Mouse (Mus musculus): ENCODE data around the gene Tmem136. TPM values are rescaled to one million over a fixed set of nuclear protein-coding genes. Genes with fewer than 3 reads are reported as not detected.
A peak's percentile ranks its signal among the peaks of the same experiment; 100 is the strongest.

Tmem136 gene
- polyA plus RNA-seq, 1 experiment from 2014 or later: 11.5 TPM

- Histone ChIP-seq H3K4me3 (ENCODE audit: low read depth, low read length) (peak overlapping the region; percentile 86), H3K27ac (replicated peaks; ENCODE audit: low read depth, low read length) (peak overlapping the region; percentile 90; the same call in 1 of the 2 replicates), H3K27me3 (ENCODE audit: control insufficient read depth, insufficient read depth, low read length) (no peaks in the 10 kb centered on the region), H3K4me2 (ENCODE audit: low read depth, severe bottlenecking) (peak overlapping the region; percentile 80), H3K36me3 (ENCODE audit: control insufficient read depth, insufficient read depth, low read length) (no peaks in the 10 kb centered on the region; the same call in 1 of the 2 replicates), H3K4me1 (ENCODE audit: control insufficient read depth, insufficient read depth, low read length) (peaks cover 8% of the 10 kb centered on the region; the same call in 1 of the 2 replicates), H3K9me3 (ENCODE audit: control insufficient read depth, low read length) (no peaks in the 10 kb centered on the region), H3K9ac (ENCODE audit: low read length) (peak overlapping the region; percentile 97)
- WGBS: 24% methylated on average over 22 of the region's 22 CpGs
- peak; percentile 51; the same call in 1 of the 2 replicates for ATAC-seq (ENCODE audit: insufficient number of reproducible peaks, low FRiP score, low TSS enrichment, low read depth)
- DNase-seq (ENCODE audit: low spot score): no peak
Observed at GRCm38 (mm10) chr9:43106426-43107186, 9.8 kb downstream of the Tmem136 start.

- H3K9ac ChIP-seq (ENCODE audit: low read length): peak overlapping the region; percentile 97
- under 1% methylated on average over 67 of the region's 91 CpGs for WGBS
- H3K36me3 ChIP-seq (ENCODE audit: control insufficient read depth, insufficient read depth, low read length): no peaks in the 10 kb centered on the region; the same call in 1 of the 2 replicates
- peak; percentile 93 for DNase-seq (ENCODE audit: low spot score)
- no peaks in the 10 kb centered on the region for H3K9me3 ChIP-seq (ENCODE audit: control insufficient read depth, low read length)
- no peaks in the 10 kb centered on the region for H3K27me3 ChIP-seq (ENCODE audit: control insufficient read depth, insufficient read depth, low read length)
- peaks cover 8% of the 10 kb centered on the region; the same call in 1 of the 2 replicates for H3K4me1 ChIP-seq (ENCODE audit: control insufficient read depth, insufficient read depth, low read length)
- peak; percentile 80 for ATAC-seq (ENCODE audit: insufficient number of reproducible peaks, low FRiP score, low TSS enrichment, low read depth)
- H3K27ac ChIP-seq (replicated peaks; ENCODE audit: low read depth, low read length): peak overlapping the region; percentile 90
- H3K4me2 ChIP-seq (ENCODE audit: low read depth, severe bottlenecking): peak overlapping the region; percentile 80
- peak overlapping the region; percentile 86 for H3K4me3 ChIP-seq (ENCODE audit: low read depth, low read length)
Observed at GRCm38 (mm10) chr9:43105664-43106361, 10.6 kb downstream of the Tmem136 start.

- Histone ChIP-seq H3K27me3 (ENCODE audit: control insufficient read depth, insufficient read depth, low read length) (no peaks in the 10 kb centered on the region), H3K36me3 (ENCODE audit: control insufficient read depth, insufficient read depth, low read length) (no peaks in the 10 kb centered on the region), H3K4me3 (ENCODE audit: low read depth, low read length) (peak overlapping the region; percentile 86), H3K9ac (ENCODE audit: low read length) (peak overlapping the region; percentile 97), H3K27ac (replicated peaks; ENCODE audit: low read depth, low read length) (peak overlapping the region; percentile 90), H3K9me3 (ENCODE audit: control insufficient read depth, low read length) (no peaks in the 10 kb centered on the region), H3K4me2 (ENCODE audit: low read depth, severe bottlenecking) (peak overlapping the region; percentile 80), H3K4me1 (ENCODE audit: control insufficient read depth, insufficient read depth, low read length) (peaks cover 8% of the 10 kb centered on the region; the same call in 1 of the 2 replicates)
- peak; percentile 58 for DNase-seq (ENCODE audit: low spot score)
- ATAC-seq (ENCODE audit: insufficient number of reproducible peaks, low FRiP score, low TSS enrichment, low read depth): no peak
- under 1% methylated on average over 40 of the region's 40 CpGs for WGBS
Observed at GRCm38 (mm10) chr9:43104873-43105663, 11.3 kb downstream of the Tmem136 start.

GRCm38 (mm10) chr9:43104526-43104872 lies 11.9 kb downstream of the Tmem136 start:
- Histone ChIP-seq H3K9ac (ENCODE audit: low read length) (no peak overlapping the region), H3K4me3 (ENCODE audit: low read depth, low read length) (peak overlapping the region; percentile 86), H3K36me3 (ENCODE audit: control insufficient read depth, insufficient read depth, low read length) (no peaks in the 10 kb centered on the region), H3K4me1 (ENCODE audit: control insufficient read depth, insufficient read depth, low read length) (peaks cover 8% of the 10 kb centered on the region; the same call in 1 of the 2 replicates), H3K27ac (replicated peaks; ENCODE audit: low read depth, low read length) (no peak overlapping the region), H3K27me3 (ENCODE audit: control insufficient read depth, insufficient read depth, low read length) (no peaks in the 10 kb centered on the region), H3K4me2 (ENCODE audit: low read depth, severe bottlenecking) (peak overlapping the region; percentile 80), H3K9me3 (ENCODE audit: control insufficient read depth, low read length) (no peaks in the 10 kb centered on the region)
- 0% methylated on average over 4 of the region's 4 CpGs for WGBS
- ATAC-seq (ENCODE audit: insufficient number of reproducible peaks, low FRiP score, low TSS enrichment, low read depth) (no peak), DNase-seq (ENCODE audit: low spot score) (no peak)

- Histone ChIP-seq H3K9me3 (ENCODE audit: control insufficient read depth, low read length) (no peaks in the 10 kb centered on the region), H3K27me3 (ENCODE audit: control insufficient read depth, insufficient read depth, low read length) (no peaks in the 10 kb centered on the region), H3K4me1 (ENCODE audit: control insufficient read depth, insufficient read depth, low read length) (peaks cover 8% of the 10 kb centered on the region; the same call in 1 of the 2 replicates), H3K4me3 (ENCODE audit: low read depth, low read length) (peak overlapping the region; percentile 86), H3K9ac (ENCODE audit: low read length) (no peak overlapping the region), H3K36me3 (ENCODE audit: control insufficient read depth, insufficient read depth, low read length) (no peaks in the 10 kb centered on the region), H3K4me2 (ENCODE audit: low read depth, severe bottlenecking) (peak overlapping the region; percentile 80), H3K27ac (replicated peaks; ENCODE audit: low read depth, low read length) (no peak overlapping the region)
- DNase-seq (ENCODE audit: low spot score) (no peak), ATAC-seq (ENCODE audit: insufficient number of reproducible peaks, low FRiP score, low TSS enrichment, low read depth) (no peak)
- WGBS: 44% methylated on average over 4 of the region's 4 CpGs
Observed at GRCm38 (mm10) chr9:43103675-43104299, 12.6 kb downstream of the Tmem136 start.

- Histone ChIP-seq H3K4me3 (ENCODE audit: low read depth, low read length) (no peak overlapping the region), H3K9me3 (ENCODE audit: control insufficient read depth, low read length) (no peaks in the 10 kb centered on the region), H3K4me2 (ENCODE audit: low read depth, severe bottlenecking) (peak overlapping the region; percentile 30; the same call in 1 of the 2 replicates), H3K27me3 (ENCODE audit: control insufficient read depth, insufficient read depth, low read length) (no peaks in the 10 kb centered on the region), H3K4me1 (ENCODE audit: control insufficient read depth, insufficient read depth, low read length) (peaks cover 8% of the 10 kb centered on the region; the same call in 1 of the 2 replicates), H3K36me3 (ENCODE audit: control insufficient read depth, insufficient read depth, low read length) (no peaks in the 10 kb centered on the region), H3K9ac (ENCODE audit: low read length) (no peak overlapping the region), H3K27ac (replicated peaks; ENCODE audit: low read depth, low read length) (no peak overlapping the region)
- no peak for ATAC-seq (ENCODE audit: insufficient number of reproducible peaks, low FRiP score, low TSS enrichment, low read depth)
- no peak for DNase-seq (ENCODE audit: low spot score)
- WGBS: 92% methylated on average over 2 of the region's 2 CpGs
Observed at GRCm38 (mm10) chr9:43102931-43103330, 13.4 kb downstream of the Tmem136 start.

- WGBS: 78% methylated on average over 8 of the region's 8 CpGs
- H3K27ac ChIP-seq (replicated peaks; ENCODE audit: low read depth, low read length): no peak overlapping the region
- no peaks in the 10 kb centered on the region for H3K36me3 ChIP-seq (ENCODE audit: control insufficient read depth, insufficient read depth, low read length)
- ATAC-seq (ENCODE audit: insufficient number of reproducible peaks, low FRiP score, low TSS enrichment, low read depth) (no peak), DNase-seq (ENCODE audit: low spot score) (no peak)
- no peak overlapping the region for H3K4me2 ChIP-seq (ENCODE audit: low read depth, severe bottlenecking)
- no peak overlapping the region for H3K4me3 ChIP-seq (ENCODE audit: low read depth, low read length)
- H3K27me3 ChIP-seq (ENCODE audit: control insufficient read depth, insufficient read depth, low read length): no peaks in the 10 kb centered on the region
- no peak overlapping the region for H3K9ac ChIP-seq (ENCODE audit: low read length)
- H3K4me1 ChIP-seq (ENCODE audit: control insufficient read depth, insufficient read depth, low read length): peaks cover 8% of the 10 kb centered on the region; the same call in 1 of the 2 replicates
- H3K9me3 ChIP-seq (ENCODE audit: control insufficient read depth, low read length): no peaks in the 10 kb centered on the region
Observed at GRCm38 (mm10) chr9:43101936-43102595, 14.3 kb downstream of the Tmem136 start.

Measured in limb, embryonic 11.5 days (tissue).